Mouse (Mus musculus): ENCODE measurements around the gene Prelid1.

Gene Prelid1

DNA sequence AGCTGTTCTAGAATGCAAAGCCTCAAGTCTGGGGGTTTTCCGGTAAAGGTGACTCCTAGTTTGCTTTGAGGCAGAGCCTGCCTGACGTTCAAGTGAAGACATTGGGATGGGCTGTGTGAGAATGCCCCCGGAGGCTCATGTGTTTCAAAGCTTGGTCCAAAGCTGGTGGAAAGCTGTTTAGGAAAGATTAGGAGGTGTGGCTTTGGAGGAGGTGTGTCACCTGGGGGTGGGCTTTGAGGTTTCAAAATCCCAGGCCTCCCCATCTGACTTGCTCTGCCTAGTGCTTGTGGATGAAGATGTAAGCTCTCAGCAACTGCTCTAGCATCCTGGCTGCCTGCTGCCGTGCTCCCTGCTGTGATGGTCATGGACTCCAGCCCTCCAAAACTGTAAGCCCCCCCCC lies 15.4 kb downstream of the Prelid1 start:
- no peak for DNase-seq

DNA sequence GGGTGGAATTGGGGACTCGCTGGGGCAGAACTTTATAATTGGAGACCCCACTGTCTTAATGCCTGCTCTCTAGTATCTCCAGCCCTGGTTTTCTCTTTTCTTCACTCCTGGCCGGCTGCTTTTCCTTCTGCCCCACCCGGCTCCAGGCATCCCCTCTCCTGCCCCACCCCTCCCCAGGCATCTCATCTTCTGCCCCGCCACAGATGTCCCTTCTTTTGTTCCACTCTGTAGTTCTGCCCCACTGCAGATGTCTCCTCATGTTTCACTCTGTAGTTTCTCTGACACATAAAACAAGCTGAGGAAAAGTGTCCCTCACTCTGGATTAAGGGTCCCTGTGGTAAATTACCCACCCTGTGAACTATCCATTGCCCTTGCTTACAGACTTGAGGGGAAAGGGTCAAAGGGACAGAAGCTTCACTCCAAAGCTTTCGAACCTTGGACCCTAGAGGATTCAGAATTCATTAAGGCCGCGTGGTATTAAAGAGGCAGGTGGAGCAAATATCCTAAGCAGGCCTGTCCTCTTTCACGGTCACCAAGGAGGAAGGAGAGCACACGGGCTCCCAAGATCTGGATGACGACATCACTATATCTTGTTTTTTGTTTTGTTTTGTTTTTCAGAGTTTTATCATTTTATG lies 17.2 kb downstream of the Prelid1 start:
- DNase-seq = no peak

DNA sequence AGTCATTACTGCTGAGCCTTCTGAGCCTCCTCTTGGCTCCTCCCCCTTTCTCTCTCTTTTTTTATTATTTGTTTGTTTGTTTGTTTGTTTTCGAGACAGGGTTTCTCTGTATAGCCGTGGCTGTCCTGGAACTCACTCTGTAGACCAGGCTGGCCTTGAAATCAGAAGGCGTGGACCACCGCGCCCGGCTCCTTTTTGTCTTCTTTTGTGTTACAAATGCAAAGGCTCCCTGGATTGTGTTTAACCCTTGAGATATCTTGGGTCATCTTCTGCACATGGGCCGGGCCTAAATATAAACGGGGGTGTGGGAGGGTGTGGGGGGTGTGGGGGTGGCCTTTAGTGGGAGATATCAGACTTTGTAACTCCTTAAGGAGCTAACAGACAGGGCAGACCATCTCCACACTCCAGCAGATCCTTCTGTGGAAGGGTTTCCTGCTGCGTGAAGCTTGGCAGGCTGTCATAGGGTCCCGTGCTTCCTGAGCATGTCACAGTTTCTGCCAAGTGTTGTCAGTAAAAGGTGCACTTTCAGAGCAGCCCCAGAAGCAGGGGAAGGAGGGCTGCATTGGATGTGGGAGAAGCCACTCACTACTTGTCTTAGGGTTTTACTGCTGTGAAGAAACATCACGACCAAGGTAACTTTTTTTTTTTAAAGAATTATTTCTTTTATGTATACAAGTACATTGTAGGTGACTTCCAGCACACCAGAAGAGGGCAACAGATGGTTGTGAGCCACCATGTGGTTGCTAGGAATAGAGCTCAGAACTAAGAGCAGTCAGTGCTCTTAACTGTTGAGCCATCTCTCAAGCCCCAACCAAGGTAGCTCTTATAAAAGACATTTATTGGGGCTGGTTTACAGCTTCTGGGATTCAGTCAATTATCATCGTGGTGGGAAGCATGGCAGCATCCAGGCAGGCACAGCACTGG lies 18.1 kb downstream of the Prelid1 start:
- DNase-seq = no peak

DNA sequence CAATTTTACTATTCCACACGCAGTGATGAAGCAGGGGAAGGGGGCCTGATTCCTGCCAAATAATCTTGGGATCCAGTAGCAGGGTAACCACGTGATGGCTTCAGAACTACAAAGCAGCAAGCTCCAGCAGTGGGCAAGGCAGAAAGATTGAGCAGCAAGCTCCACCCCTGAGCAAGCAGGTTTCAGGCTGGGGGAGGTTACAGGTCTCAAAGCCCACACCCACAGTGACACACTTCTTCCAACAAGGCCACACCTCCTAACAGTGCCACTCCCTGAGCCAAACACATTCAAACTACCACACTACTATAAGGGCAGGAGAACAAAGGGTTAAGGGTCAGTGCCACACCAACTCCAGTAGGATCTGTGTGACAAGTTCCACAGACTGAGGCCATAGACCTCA lies 19.0 kb downstream of the Prelid1 start:
- no peak for DNase-seq

DNA sequence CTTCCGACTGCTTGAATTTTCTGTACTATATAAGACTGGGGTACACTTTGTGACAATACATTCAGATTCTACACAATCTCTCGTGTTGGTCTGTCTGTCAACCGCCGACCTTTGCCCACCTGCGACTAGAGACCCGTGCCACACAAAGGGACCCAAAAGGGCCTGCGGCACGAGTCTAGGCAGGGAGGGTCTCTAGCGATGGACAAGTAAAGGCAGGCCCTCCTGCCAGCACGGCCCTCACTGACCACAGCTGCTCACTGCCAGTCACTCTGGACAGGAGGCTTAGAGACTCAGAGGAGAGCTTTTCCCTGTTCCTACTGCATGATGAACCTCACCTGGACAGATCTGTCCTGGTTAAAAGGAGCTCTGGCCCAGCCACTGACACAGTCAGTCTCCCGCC lies 22.2 kb downstream of the Prelid1 start:
- no peak for DNase-seq

DNA sequence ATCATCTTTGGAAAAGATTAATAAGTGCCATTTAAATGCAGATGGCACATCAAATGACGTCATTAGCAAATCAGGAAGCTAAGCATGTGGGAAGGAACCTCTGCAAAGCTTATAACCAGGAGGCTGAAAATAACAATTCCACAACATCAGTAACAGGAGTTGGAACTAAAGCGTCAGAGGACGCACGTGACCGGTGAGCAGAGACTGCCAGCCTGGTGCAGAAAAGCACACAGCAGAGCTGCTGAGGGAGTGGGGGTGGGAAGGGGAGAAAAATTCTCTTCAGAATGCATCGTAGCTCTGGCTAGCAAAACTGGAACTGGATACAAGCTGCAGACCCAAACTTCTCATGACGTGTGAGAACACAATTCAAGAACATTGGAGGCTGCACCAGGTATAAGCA lies 24.0 kb downstream of the Prelid1 start:
- DNase-seq = no peak

DNA sequence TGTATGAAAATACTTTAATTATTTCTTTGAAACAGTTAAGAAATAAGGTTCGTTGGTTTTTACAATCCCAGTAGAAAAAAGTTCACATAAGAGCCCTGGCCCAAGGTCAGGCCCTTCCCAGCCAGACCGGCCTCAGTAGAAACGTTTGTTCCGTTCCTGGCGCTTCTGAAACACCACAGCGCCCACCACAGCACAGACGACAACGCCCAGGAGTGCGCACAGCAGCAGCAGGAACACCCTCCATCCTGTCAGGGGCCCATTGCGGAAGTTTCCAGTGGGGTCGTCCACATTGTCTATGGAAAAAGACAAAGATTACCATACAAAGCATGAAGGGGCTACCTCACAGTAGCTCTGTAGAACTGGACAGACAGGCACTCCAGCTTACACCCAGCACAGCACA lies 26.4 kb downstream of the Prelid1 start:
- DNase-seq = no peak

DNA sequence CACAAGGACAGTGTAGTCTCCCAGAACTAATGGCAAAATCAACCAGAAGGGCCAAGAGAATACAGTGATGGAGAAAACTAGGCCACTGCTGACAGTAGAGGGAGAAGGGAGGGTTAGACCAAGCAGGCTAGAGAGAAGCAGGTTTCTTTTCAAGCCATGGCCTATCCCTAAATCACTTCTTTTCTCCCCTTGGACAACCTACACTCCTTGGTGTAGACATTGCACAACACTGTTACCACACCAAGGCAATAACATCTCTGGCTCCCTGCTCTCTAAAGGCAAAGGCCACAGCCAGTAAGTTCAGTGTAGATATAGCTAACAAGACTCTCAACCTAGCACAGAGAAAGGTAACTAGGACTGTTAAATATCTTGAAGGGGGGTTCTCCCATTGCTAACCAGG lies 40.8 kb downstream of the Prelid1 start:
- no peak for DNase-seq

DNA sequence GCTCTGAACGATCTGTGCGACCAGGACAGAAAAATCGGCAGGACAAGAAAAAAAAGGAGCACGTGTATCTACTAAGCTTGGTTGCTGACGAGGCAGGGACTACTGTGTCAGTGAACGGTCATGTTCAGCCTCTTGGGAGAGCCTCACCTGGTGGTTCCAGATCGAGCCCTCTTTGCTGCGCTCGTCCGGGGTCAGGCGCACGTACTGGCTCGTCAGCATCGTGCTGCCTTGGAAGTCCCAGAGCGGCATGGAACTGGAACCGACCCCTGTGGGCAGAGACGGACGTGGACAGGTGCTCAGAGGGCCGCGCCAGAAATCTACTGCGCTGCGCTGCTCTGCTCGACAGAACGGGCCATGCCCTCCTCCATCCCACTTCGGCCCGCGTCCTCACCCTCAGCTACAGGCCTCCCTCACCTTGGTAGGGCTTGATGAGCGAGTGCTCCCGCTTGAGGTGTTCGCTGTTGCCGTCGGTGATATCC lies 41.7 kb downstream of the Prelid1 start:
- no peak for DNase-seq

DNA sequence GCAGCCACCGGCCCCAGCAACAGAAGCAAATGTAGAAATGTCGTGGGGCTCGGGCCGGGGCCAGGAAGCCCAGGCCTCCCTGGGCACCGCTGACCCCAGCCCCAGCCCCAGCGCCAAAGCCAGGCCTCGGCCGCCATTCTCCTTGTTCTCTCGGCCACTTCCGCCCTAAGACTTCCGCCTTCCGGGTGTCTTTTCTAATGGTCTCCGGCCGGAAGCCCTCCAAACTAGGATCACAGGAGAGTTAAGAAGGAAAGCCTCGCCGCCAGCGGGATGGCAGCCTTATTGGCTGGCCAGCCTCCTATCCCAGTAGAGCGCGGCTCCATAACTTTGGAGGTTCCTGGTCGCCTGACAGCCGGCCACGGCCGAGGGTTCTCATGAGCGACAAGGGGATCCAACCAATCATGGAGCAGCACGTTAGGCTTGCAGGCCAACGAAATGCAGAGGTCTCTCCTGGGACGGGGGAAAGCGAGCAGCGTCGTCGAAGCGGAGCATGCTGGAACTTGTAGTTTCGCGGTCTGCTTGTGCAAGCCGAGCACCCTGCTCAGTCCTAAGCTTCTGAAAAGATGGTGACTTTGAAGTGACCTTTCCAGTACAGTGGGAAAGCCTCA lies 42.3 kb downstream of the Prelid1 start, which contains the start of gene Lman2:
Lman2 (minus strand) TSS at position 331 of the 608 bp plus-strand sequence.
- peak; percentile 97 for DNase-seq

DNA sequence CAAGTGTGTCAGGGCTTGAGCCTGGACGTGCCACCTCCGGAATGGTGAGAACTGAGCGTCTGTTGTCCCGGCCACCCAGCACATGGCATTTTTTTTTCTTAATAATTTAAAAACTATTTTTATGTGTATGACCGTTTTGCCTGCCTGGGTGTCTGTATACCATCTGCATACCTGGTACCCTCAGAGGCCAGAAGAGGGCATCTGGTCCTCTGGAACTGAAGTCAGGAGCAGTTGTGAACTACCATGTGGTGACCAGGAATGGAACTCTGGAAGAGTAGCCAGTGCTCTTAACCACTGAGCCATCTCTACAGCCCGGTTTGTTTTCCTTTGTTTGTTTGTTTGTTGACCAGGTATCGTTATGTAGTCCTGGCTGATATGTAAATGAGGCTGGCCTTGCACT lies 48.1 kb downstream of the Prelid1 start:
- no peak for DNase-seq

DNA sequence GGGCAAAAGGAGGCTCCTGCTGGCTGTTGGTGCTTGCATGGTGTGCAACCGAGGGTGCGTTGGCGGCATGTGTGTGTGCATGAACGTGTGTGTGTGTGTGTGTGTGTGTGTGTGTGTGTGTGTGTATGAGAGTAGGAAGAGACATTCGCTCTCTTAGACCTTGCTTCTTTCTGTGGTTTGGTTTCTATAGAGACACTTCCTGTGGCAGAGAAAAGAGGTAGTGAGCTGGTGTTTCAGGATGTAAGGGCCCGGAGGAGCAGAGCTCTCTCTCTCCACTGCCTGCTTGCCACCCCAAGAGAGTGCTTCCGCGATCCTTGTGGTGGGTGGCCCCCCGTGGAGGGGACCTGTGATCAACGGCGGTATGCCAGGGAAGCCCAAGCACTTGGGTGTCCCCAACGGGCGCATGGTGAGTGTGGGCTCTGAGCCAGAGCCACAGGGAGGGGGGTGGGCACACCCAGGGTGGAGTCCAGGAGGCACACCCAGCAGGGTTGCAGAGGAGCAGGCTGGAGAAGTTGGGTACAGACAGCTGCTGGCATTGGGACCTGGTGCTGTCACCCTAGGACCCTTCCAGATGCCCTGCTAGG lies 49.3 kb downstream of the Prelid1 start, which contains the start of gene Rgs14:
Rgs14 (plus strand) TSS at position 202 of the 584 bp plus-strand sequence.
- no peak for DNase-seq

DNA sequence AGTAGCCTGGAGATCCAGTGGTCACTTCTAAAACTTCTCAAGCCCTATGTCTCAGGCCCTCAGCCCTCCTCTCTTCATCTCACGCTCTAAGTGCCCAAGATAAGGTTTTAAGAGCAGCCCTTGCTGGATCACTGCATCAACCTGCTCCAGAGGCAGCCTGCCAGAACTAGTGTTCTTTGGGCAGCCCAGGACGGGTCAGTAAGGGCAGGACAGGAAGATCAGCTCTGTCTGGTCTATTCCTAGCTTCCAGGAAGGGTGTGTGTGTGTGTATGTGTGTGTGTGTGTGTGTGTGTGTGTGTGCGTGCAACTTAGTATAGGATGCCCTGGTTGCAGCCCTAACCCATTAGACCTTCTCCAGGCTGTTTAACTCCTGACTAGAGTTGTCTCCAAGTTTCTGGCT lies 49.9 kb downstream of the Prelid1 start:
- DNase-seq = no peak

DNA sequence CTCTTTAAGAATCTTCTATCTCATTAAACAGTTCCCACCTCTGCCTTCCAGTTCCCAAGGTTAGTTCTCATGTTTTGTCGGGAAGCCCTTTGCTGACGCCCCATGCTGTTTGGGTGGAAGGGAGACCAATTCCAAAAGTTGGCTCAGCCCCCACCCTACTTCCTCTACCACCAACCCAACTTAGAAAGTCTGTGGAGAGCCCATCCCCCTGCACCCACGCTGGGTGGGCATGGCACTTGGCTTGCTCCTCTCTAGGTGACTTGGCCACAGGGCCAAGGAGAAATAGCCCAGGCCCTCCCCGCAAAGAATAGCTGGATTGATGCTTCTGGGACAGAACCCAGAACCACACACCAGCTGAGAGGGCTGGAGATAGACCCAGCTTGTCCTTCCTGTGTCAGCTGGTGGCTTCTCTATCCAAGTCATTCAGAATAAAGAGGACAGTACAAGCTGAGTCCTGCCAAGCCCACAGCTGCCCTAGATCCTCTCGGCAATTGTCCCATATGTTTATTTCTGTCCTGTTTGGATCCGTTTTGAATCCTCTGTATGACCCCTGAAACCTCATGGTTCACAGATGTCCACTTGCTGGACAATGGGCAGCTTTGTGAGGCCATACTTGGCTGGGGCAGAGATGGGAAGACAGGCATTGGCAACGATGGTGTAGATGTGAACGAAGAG lies 50.8 kb downstream of the Prelid1 start:
- peak; percentile 36 for DNase-seq

DNA sequence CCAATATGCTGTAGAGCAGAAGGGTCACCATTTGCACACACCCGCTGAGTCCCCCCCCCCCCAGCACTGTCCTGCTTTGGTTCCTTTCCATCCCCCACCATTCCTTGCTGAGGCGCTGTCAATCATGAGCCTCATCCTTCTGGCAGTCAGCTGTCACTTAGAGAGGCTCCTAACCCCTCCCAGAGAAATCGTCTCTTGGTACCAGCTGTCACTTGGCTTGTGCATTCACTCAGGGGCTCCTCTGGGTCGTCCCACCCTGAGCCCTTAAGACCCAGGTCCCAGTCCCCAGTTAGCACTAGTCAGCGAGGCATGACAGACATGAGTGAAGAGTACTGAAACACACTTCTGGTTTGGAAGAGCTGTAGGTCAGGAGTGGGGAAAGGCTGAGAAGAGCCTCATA lies 51.4 kb downstream of the Prelid1 start:
- no peak for DNase-seq

DNA sequence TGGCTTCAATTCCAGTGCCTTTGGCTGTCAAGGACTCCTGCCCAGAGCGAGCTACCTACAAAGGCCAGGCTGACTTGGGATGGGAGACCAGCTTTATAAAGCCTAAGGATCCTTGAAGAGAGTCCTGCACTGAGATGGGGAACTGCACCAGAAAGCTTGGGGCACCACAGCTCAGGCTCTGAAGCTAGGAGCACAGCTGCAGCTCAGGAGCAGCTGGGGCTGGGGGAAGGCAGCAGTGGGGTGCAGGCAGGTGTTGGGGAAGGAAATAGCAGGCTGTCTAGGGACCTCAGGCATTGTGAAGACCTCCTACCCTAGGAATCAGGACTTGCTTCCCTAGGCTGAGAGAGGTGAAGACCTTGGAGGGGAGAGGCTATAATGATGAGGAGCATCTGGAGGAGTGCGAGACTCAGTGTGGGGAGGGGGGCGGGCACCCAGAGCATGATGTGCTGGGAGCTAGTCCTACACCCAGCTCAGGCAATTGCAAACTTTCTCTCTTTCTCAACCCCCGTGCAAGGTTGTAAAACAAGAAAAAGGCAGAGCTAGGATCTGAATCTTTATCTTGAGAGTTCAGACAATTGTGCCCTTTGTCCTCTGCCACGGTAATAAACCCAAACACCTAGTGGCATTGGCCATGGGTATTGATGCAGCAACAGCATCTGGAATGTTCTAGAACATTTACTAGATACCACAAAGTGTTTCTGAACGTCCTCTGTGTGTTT lies 54.1 kb downstream of the Prelid1 start:
- no peak for DNase-seq

All from cerebellum, adult 11-12 months (tissue).